Mouse (Mus musculus): Measurements from ENCODE around the gene Sesn2. TPM values are rescaled to one million over a fixed set of nuclear protein-coding genes. Genes with fewer than 3 reads are reported as not detected.

Sesn2 gene
- polyA plus RNA-seq (2012; ENCODE audit: low replicate concordance) = 22.5 and 55.6 TPM in 2 replicates

DNA sequence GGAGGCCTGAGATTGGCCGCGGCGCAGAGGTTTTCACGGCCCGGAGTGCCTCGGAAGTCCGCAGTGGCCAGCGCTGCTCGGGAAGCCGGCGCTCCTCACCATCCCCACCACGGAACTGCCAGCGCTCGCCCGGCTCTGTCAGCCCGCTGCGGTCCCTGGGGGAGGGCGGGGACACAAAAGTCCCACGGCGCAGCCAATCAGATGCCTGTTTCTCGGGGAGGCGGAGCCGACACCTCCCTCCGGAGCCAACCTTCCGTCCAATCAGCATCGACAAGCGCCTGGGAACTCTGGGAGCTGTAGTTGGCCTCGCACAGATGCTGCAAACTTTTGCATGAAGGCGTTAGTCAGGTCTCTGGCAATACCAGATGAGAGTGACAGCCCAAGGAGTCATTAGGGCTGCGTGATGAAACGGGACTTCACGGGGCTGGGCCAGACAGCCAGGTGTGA lies at the start of gene Sesn2:
Gene Sesn2, minus strand, starts transcription at position 150 of the 447 bp plus-strand sequence.

DNA sequence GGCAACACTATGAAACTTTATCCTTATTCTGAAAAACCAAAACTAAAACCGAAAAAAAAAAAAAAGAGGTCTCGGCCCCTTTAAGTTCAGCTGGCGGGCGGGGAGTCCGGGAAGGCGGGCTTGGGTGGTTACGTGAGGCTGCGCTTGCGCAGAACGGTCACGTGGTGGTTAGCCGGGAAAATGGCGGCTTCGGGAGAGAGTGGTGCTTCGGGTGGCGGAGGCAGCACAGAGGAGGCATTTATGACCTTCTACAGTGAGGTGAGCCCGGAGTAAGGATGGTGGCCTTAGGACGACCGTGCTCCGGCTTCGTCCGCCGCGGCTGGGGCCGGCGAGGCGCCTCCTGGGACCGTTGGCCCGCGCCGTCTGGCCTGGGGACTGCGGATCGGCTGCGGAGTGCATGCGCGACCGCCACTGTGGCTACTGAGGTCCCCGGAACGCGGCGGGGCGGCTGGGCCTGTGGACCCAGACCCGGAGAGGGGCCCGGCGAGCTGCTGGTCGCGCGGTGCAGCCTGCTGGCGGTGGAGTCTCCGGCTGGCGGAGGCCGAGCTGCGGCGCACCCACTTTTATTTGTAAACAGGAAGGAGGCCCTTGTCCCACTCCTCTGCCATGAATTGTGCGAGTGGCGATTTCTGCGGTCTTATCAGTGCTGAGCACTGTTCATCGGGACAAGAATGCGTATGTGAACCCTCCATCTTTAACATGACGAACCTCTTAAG lies 25.3 kb upstream of the Sesn2 start, which contains the start of gene Dnajc8:
Gene Dnajc8, plus strand, starts transcription at position 145 of the 716 bp plus-strand sequence.

DNA sequence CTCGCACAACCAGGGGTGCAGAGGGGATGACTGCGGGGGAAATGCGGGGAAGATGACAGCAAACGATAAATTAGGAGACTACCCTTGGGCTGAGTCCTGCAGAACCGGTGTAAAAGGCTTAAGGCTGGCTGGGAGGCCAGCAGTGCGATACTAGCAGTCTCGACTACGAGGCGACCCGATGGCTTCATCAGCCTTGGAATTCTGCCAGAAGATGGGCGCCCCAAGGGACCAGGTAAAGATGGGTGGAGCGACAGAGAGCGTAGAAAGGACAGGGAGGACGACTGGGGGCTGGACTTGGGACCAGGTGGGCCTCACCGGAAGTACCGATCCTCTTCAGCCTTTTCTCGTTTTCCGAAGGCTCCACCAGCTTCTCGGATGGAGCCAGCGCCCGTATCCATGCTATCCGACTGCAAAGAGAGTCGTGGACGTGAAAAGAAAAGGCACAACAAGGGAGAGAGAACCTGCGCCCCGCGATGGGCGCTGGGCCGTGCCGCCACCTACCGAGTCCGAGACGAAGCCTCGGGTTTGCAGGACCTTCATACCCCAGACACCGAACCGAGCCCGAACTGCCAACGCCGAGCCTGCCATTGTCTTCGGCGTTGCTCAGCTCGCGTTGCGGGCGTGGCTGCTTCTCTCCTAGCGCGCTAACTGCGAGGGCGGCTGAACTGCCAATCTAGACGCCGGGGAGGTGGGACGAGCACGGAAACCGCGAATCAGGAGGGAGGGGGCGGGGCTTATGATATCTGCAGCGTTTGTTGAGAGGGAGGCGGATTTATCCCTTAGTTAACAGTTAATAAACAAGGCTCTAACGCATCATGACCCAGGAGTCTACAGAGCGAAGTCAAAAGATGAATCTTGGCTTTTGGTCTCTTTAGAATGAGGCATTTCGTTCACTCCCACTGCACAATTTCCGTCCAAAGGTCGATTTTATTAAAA lies 22.9 kb upstream of the Sesn2 start, which contains the start of gene Atpif1:
Gene Atpif1, minus strand, starts transcription at position 679 of the 936 bp plus-strand sequence.

DNA sequence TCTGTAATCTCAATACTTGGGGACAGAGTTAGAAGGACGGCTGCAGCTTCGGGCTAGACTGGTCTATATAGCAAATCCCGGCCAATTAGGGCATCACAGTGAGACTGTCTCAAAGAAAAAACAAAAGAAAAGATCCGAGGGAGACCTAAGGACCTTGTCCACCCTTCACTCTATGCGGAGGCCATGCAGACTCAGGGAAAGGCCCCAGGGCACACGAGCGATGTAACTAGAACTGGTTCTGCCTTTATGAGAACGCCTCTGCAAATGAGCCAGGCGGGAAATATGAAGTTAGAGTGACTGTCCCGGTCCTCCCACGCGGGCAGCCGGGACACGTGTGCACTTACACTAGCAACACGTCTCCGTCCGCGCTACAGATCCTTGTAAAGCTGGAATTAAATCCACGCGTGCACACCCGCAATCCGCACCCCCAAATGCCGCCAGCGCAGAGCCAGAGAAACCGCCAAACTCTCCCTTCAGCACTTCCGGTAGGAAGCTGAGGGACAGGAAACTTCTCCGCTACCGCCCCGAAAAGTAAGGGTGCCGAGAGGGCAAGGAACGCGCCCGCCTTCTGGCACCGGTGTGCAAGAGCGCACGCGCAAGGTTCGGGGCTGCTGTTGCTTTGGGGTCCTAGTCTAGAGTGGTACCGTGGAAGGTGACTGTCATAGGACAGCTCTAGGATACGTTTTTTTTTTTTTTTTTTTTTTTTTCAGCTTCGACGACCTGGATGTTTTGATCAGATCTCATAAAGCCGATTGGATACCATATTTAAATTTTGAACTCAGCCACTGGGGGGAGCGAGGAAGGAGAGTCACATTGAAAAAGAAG lies 46.7 kb downstream of the Sesn2 start, which contains the start of gene Med18:
Gene Med18, minus strand, starts transcription at position 492 of the 825 bp plus-strand sequence.

Other genes with a start within 250 kb of the Sesn2 start
- gene Gmeb1, start 248.9 kb downstream of the Sesn2 start, polyA plus RNA-seq (2012; ENCODE audit: low replicate concordance) = 3.7 and 24.2 TPM in 2 replicates
- 3.0 and 35.0 TPM in 2 replicates for gene Taf12, start 236.1 kb downstream of the Sesn2 start, polyA plus RNA-seq (2012; ENCODE audit: low replicate concordance)
- 0.25 TPM in 1 of 2 replicates, not detected in the other for gene Rab42, start 207.1 kb downstream of the Sesn2 start, polyA plus RNA-seq (2012; ENCODE audit: low replicate concordance)
- gene Trnau1ap, start 181.0 kb downstream of the Sesn2 start, polyA plus RNA-seq (2012; ENCODE audit: low replicate concordance) = 26.3 and 48.2 TPM in 2 replicates
- gene Rcc1, start 156.9 kb downstream of the Sesn2 start, polyA plus RNA-seq (2012; ENCODE audit: low replicate concordance) = 33.3 and 64.5 TPM in 2 replicates
- 17.0 and 19.6 TPM in 2 replicates for gene Phactr4, start 88.0 kb downstream of the Sesn2 start, polyA plus RNA-seq (2012; ENCODE audit: low replicate concordance)
- 5.3 and 6.9 TPM in 2 replicates for gene Med18, start 46.6 kb downstream of the Sesn2 start, polyA plus RNA-seq (2012; ENCODE audit: low replicate concordance)
- 27.0 and 119 TPM in 2 replicates for gene Atpif1, start 23.2 kb upstream of the Sesn2 start, polyA plus RNA-seq (2012; ENCODE audit: low replicate concordance)
- 29.1 and 312 TPM in 2 replicates for gene Dnajc8, start 25.0 kb upstream of the Sesn2 start, polyA plus RNA-seq (2012; ENCODE audit: low replicate concordance)
- 0.28 and 1.2 TPM in 2 replicates for gene Ptafr, start 53.6 kb upstream of the Sesn2 start, polyA plus RNA-seq (2012; ENCODE audit: low replicate concordance)
- gene Eya3, start 128.5 kb upstream of the Sesn2 start, polyA plus RNA-seq (2012; ENCODE audit: low replicate concordance) = 4.0 and 5.7 TPM in 2 replicates
- 0.10 and 0.45 TPM in 2 replicates for gene Xkr8, start 222.0 kb upstream of the Sesn2 start, polyA plus RNA-seq (2012; ENCODE audit: low replicate concordance)
- gene Smpdl3b, start 246.8 kb upstream of the Sesn2 start, polyA plus RNA-seq (2012; ENCODE audit: low replicate concordance) = 0.50 and 0.79 TPM in 2 replicates